ENCODE assay signal across 10 mouse cellular contexts in the genomic region with DNA sequence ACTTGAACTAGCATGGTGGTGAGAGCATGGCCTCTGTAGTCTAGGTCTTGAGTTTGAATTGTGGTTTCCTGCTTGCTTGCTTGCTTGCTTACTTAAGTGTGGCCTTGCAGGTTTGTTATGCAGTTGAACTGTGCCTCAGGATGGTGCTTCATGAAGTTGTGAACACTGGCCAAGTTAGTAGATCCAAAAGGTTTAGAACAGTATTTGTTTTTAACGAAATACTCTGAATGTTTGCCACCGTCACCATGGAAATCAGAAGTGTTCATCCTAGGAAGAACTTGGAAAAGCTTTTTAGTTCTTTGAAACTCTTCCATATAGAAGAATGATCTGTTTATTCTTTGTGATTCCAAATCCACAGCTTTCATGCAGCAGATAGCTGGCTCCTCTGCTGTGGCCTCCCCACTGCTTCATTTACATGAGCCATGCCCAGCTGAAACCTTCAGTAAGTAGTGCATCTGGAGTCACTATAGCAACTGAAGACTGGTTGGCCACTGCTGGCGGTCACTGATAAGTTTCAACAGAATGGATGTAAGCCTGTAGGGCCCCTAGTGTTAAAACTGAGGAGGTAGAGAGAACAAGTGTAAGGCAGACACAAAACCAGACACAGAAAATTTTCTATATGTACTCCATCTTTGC. TPM values are rescaled to one million over a fixed set of nuclear protein-coding genes. Genes with fewer than 3 reads are reported as not detected.
DNase-seq lines count a peak whose midpoint lies in the region; ATAC-seq and TF ChIP-seq lines count a peak whose summit lies in the region.
"Had no signal": no experiment of that assay in that cellular context is flagged by ENCODE, and none has a peak within 500 bp of the region (broad histone marks: within the 10 kb centered on the region; RNA-seq: fewer than 3 reads in every experiment).

No protein-coding gene starts in this region.

- no peak for TF ChIP-seq CTCF in kidney, postnatal 0 days (IDR thresholded peaks at IDR 0.05; ENCODE audit: low read depth)
- no peak for TF ChIP-seq CTCF in liver, adult 2 months (IDR thresholded peaks at IDR 0.05; ENCODE audit: low read depth, low read length)

- H3K36me3 ChIP-seq in kidney, postnatal 0 days (ENCODE audit: insufficient read depth, low read length), result peaks cover 62% of the 10 kb centered on the region
- peaks cover 25% of the 10 kb centered on the region for H3K36me3 ChIP-seq in liver, adult 2 months (ENCODE audit: control insufficient read depth, insufficient read depth, low read length)

- no peaks in the 10 kb centered on the region for H3K27me3 ChIP-seq in kidney, postnatal 0 days (ENCODE audit: insufficient read depth, low read length)
- H3K27me3 ChIP-seq in liver, adult 2 months (ENCODE audit: control insufficient read depth, insufficient read depth, low read length), result no peaks in the 10 kb centered on the region
- H3K27me3 ChIP-seq: embryonic facial prominence, embryonic 12.5 days; neural tube, embryonic 13.5 days had no signal

- no peaks in the 10 kb centered on the region for H3K4me1 ChIP-seq in kidney, postnatal 0 days (replicated peaks; ENCODE audit: insufficient read depth, low read length)
- peaks cover 7% of the 10 kb centered on the region for H3K4me1 ChIP-seq in liver, adult 2 months (ENCODE audit: control insufficient read depth, insufficient read depth, low read length)
- H3K4me1 ChIP-seq: embryonic facial prominence, embryonic 12.5 days; neural tube, embryonic 13.5 days had no signal

- no peak for ATAC-seq in kidney, postnatal 0 days (replicated peaks; ENCODE audit: low FRiP score, low read depth)

- no peaks in the 10 kb centered on the region for H3K9me3 ChIP-seq in kidney, postnatal 0 days (replicated peaks; ENCODE audit: low read length)
- H3K9me3 ChIP-seq: embryonic facial prominence, embryonic 12.5 days had no signal

- H3K9ac ChIP-seq in kidney, postnatal 0 days (ENCODE audit: low read depth, low read length), result no peak overlapping the region
- H3K9ac ChIP-seq in liver, adult 2 months (ENCODE audit: low read depth, low read length), result 0 out of 2 replicates have a peak overlapping the region, but pooled peaks have one; percentile 3
- H3K9ac ChIP-seq: embryonic facial prominence, embryonic 12.5 days; hindbrain, embryonic 14.5 days; neural tube, embryonic 13.5 days had no signal

- no peak overlapping the region for H3K27ac ChIP-seq in kidney, postnatal 0 days
- peak overlapping the region; percentile 83 for H3K27ac ChIP-seq in liver, adult 2 months (replicated peaks; ENCODE audit: insufficient read depth, low read depth, low read length)
- H3K27ac ChIP-seq: embryonic facial prominence, embryonic 12.5 days; hindbrain, embryonic 14.5 days; neural tube, embryonic 13.5 days had no signal

- no peak overlapping the region for H3K4me3 ChIP-seq in kidney, postnatal 0 days (replicated peaks; ENCODE audit: low read depth, low read length)
- H3K4me3 ChIP-seq in liver, adult 2 months (ENCODE audit: insufficient read depth, low read depth, low read length), result no peak overlapping the region
- H3K4me3 ChIP-seq: embryonic facial prominence, embryonic 12.5 days; neural tube, embryonic 13.5 days had no signal

- WGBS in kidney, postnatal 0 days, result 83% methylated on average over 3 of the region's 3 CpGs
- WGBS in liver, adult 2 months, result 21% methylated on average over 3 of the region's 3 CpGs

- no peak for TF ChIP-seq POLR2A in liver, adult 2 months (IDR thresholded peaks at IDR 0.05; ENCODE audit: extremely low read depth, insufficient read depth, low read length)

- H3K79me2 ChIP-seq in liver, adult 2 months (ENCODE audit: control insufficient read depth, insufficient read depth, low read length), result no peaks in the 10 kb centered on the region

- H3K4me2 ChIP-seq in kidney, postnatal 0 days (ENCODE audit: low read length), result no peak overlapping the region
- H3K4me2 ChIP-seq: embryonic facial prominence, embryonic 12.5 days; hindbrain, embryonic 14.5 days; neural tube, embryonic 13.5 days had no signal

- DNase-seq in kidney, postnatal 0 days (ENCODE audit: low spot score), result peak; percentile 6
- no peak for DNase-seq in kidney, postnatal 4 days
- peak; percentile 4 for DNase-seq in embryo, embryonic 10.5 days (ENCODE audit: low spot score)
- peak; percentile 97 for DNase-seq in liver, adult 2 months (ENCODE audit: extremely low read depth, low read depth, low spot score)
- DNase-seq in skeletal muscle tissue, adult 2 months (ENCODE audit: low read depth, low spot score), result peak; percentile 20
- no peak for DNase-seq in urinary bladder, postnatal 25 days (ENCODE audit: low spot score)
- no peak for DNase-seq in right cerebral cortex, postnatal 25 days

RNA-seq across cellular contexts. Expression of a gene that starts 28.7 kb away (rescaled TPM):
- polyA plus RNA-seq in kidney, postnatal 0 days (2015; fragmentation: Nextera tagmentation; extraction: Ambion mirVana), result 12.5 and 12.7 TPM in 2 replicates
- total RNA-seq in liver, adult 2 months (2014; rRNA removed), result 7.7 and 8.7 TPM in 2 replicates
- 5.2 and 7.1 TPM in 2 replicates for polyA plus RNA-seq in liver, adult 2 months (2012; rRNA removed)

Comparison
In these comparisons a context has a peak if more than half of its experiments do, and no peak if none do; other contexts are left out.
1. DNase-seq: peak in kidney, postnatal 0 days (single experiment), embryo, embryonic 10.5 days (single experiment), liver, adult 2 months (single experiment) and skeletal muscle tissue, adult 2 months (single experiment); none in kidney, postnatal 4 days (0 of 2), urinary bladder, postnatal 25 days (single experiment) and right cerebral cortex, postnatal 25 days (single experiment).